Mouse (Mus musculus) spleen, adult 18-20 months (tissue): ENCODE data around the gene Olfr96.

Experiments used
- DNase-seq, 2 experiments: peaks; one replicate each; pipeline ENCODE4 v3.0.0; 2022; ENCODE audit warnings: mixed read lengths in 2 of 2

The Olfr96 gene

GRCm38 (mm10) chr17:37275626-37276248 is 55.8 kb downstream of the Olfr96 start:
- no peak for DNase-seq
